Mouse (Mus musculus) liver, postnatal 0 days (tissue): ENCODE data around the gene Oasl1. TPM values are rescaled to one million over a fixed set of nuclear protein-coding genes. Genes with fewer than 3 reads are reported as not detected.

Source experiments
- ATAC-seq: fragments of 200-750 bp; cut with Nextera tagmentation; 2 replicates; pipeline ENCODE4 v1.8.0; 2017; ENCODE audit warnings: mild to moderate bottlenecking, moderate library complexity
- DNase-seq: peaks from one replicate; pipeline ENCODE4 v3.0.0-alpha.2; 2016
- H3K27ac ChIP-seq: fragments of 300-500 bp; sonication (generic); 2 replicates; pipeline ENCODE4 v1.5.1; 2014; ENCODE audit warnings: antibody characterized with exemption, moderate library complexity, mild to moderate bottlenecking, low read depth
- H3K27me3 ChIP-seq: fragments of 300-500 bp; sonication (generic); 2 replicates; pipeline ENCODE4 v1.6.1; 2014; ENCODE audit warnings: low read length, control low read depth, mixed read lengths; ENCODE audit not compliant: insufficient read depth
- H3K36me3 ChIP-seq: fragments of 300-500 bp; sonication (generic); replicated peaks from 2 replicates; pipeline ENCODE4 v1.6.1; 2014; ENCODE audit warnings: mild to moderate bottlenecking, control low read depth, low read length, moderate library complexity, mixed read lengths; ENCODE audit not compliant: insufficient read depth
- H3K4me1 ChIP-seq: fragments of 300-500 bp; sonication (generic); 2 replicates; pipeline ENCODE4 v1.6.1; 2014; ENCODE audit warnings: antibody characterized with exemption, mild to moderate bottlenecking, control low read depth; ENCODE audit not compliant: insufficient read depth
- H3K4me2 ChIP-seq: fragments of 300-500 bp; sonication (generic); 2 replicates; pipeline ENCODE4 v1.6.1; 2014; ENCODE audit warnings: low read depth, mild to moderate bottlenecking, low read length, moderate library complexity, mixed read lengths
- H3K4me3 ChIP-seq: fragments of 300-500 bp; sonication (generic); 2 replicates; pipeline ENCODE4 v1.5.1; 2014; ENCODE audit warnings: low read depth, low read length
- H3K9ac ChIP-seq: fragments of 300-500 bp; sonication (generic); replicated peaks from 2 replicates; pipeline ENCODE4 v1.6.1; 2014; ENCODE audit warnings: mild to moderate bottlenecking, moderate library complexity
- H3K9me3 ChIP-seq: fragments of 300-500 bp; sonication (generic); 2 replicates; pipeline ENCODE4 v1.6.1; 2016; ENCODE audit warnings: mild to moderate bottlenecking, control low read depth, low read length, mixed read lengths
- CTCF ChIP-seq: sonication (generic); IDR thresholded peaks from 2 replicates; pipeline ENCODE4 v1.5.1; 2016; ENCODE audit warnings: antibody characterized with exemption, low read depth
- EP300 ChIP-seq: IDR thresholded peaks from 2 replicates; pipeline ENCODE4 v1.6.1; 2016; ENCODE audit warnings: antibody characterized with exemption, low read depth, mild to moderate bottlenecking
- WGBS: fragments of 180-500 bp; shearing (Covaris S2); extraction: QIAGEN DNeasy Blood & Tissue Kit; methylation state at CpG from one replicate; pipeline ENCODE4 v1.1.7; 2014; ENCODE audit not compliant: insufficient replicate concordance; 5-methylcytosine and 5-hydroxymethylcytosine counted together
- polyA plus RNA-seq: library from polyadenylated mRNA; unstranded; fragments of >200 nt; fragmentation: Nextera tagmentation; extraction: Ambion mirVana; gene quantifications from 2 replicates; pipeline ENCODE4 v1.2.1, GENCODE M21; 2015

Oasl1 gene
- polyA plus RNA-seq, 1 experiment from 2014 or later = 2.2 TPM

- no peak for DNase-seq
- peaks cover 25% of the 10 kb centered on the region for H3K36me3 ChIP-seq
These were observed 26.3 kb downstream of the Oasl1 start for GRCm38 (mm10) chr5:114949316-114949715.

GRCm38 (mm10) chr5:114949812-114950211, 26.8 kb downstream of the Oasl1 start:
- ATAC-seq = no peak
- DNase-seq = no peak
- Histone ChIP-seq H3K4me3 (no peak overlapping the region), H3K9ac (no peak overlapping the region), H3K27ac (no peak overlapping the region), H3K4me1 (no peaks in the 10 kb centered on the region), H3K9me3 (no peaks in the 10 kb centered on the region), H3K4me2 (no peak overlapping the region), H3K27me3 (no peaks in the 10 kb centered on the region), H3K36me3 (peaks cover 25% of the 10 kb centered on the region)
- no peak for TF ChIP-seq EP300
- TF ChIP-seq CTCF = no peak
- 83% methylated on average over 9 of the region's 9 CpGs for WGBS

More at GRCm38 (mm10) chr5:114949316-114949715, 26.3 kb downstream of the Oasl1 start:
- Histone ChIP-seq H3K27me3 (no peaks in the 10 kb centered on the region), H3K4me3 (no peak overlapping the region), H3K4me1 (no peaks in the 10 kb centered on the region), H3K9me3 (no peaks in the 10 kb centered on the region), H3K9ac (no peak overlapping the region), H3K4me2 (no peak overlapping the region), H3K27ac (no peak overlapping the region; the same call in 1 of the 2 replicates)
- 56% methylated on average over 5 of the region's 5 CpGs for WGBS
- no peak for TF ChIP-seq EP300
- TF ChIP-seq CTCF = no peak
- ATAC-seq = no peak

GRCm38 (mm10) chr5:114950669-114951068, 27.6 kb downstream of the Oasl1 start:
- DNase-seq = no peak
- Histone ChIP-seq H3K9ac (no peak overlapping the region), H3K9me3 (no peaks in the 10 kb centered on the region), H3K27ac (no peak overlapping the region), H3K27me3 (no peaks in the 10 kb centered on the region), H3K36me3 (peaks cover 24% of the 10 kb centered on the region), H3K4me1 (no peaks in the 10 kb centered on the region), H3K4me2 (no peak overlapping the region), H3K4me3 (no peak overlapping the region)
- 63% methylated on average over 12 of the region's 12 CpGs for WGBS
- no peak for ATAC-seq
- TF ChIP-seq CTCF = no peak
- no peak for TF ChIP-seq EP300

- 73% methylated on average over 21 of the region's 21 CpGs for WGBS
- DNase-seq (no peak), ATAC-seq (peak; percentile 43)
- Histone ChIP-seq H3K4me1 (no peaks in the 10 kb centered on the region), H3K27ac (peak overlapping the region; percentile 16; the same call in 1 of the 2 replicates), H3K27me3 (no peaks in the 10 kb centered on the region), H3K4me3 (no peak overlapping the region), H3K9me3 (no peaks in the 10 kb centered on the region), H3K36me3 (peaks cover 24% of the 10 kb centered on the region), H3K9ac (no peak overlapping the region), H3K4me2 (no peak overlapping the region)
- TF ChIP-seq CTCF = no peak
- TF ChIP-seq EP300 = no peak
These were observed 28.3 kb downstream of the Oasl1 start for GRCm38 (mm10) chr5:114951279-114951880.

- Histone ChIP-seq H3K4me3 (no peak overlapping the region), H3K36me3 (peaks cover 9% of the 10 kb centered on the region; the same call in 1 of the 2 replicates), H3K4me1 (no peaks in the 10 kb centered on the region), H3K4me2 (no peak overlapping the region), H3K9ac (no peak overlapping the region), H3K27ac (no peak overlapping the region), H3K9me3 (no peaks in the 10 kb centered on the region), H3K27me3 (no peaks in the 10 kb centered on the region)
- no peak for TF ChIP-seq CTCF
- TF ChIP-seq EP300 = no peak
- ATAC-seq (no peak), DNase-seq (no peak)
- WGBS = 80% methylated on average over 14 of the region's 14 CpGs
These were observed 30.3 kb downstream of the Oasl1 start for GRCm38 (mm10) chr5:114953326-114953725.

GRCm38 (mm10) chr5:114958069-114958468, 35.0 kb downstream of the Oasl1 start:
- no peak overlapping the region for H3K9ac ChIP-seq
- no peaks in the 10 kb centered on the region for H3K9me3 ChIP-seq
- no peak for TF ChIP-seq CTCF
- TF ChIP-seq EP300 = no peak
- peaks cover 10% of the 10 kb centered on the region; the same call in 1 of the 2 replicates for H3K36me3 ChIP-seq
- ATAC-seq (no peak), DNase-seq (no peak)
- H3K4me1 ChIP-seq = no peaks in the 10 kb centered on the region
- no peak overlapping the region for H3K4me3 ChIP-seq
- H3K4me2 ChIP-seq = no peak overlapping the region
- 83% methylated on average over 5 of the region's 5 CpGs for WGBS
- H3K27me3 ChIP-seq = no peaks in the 10 kb centered on the region
- H3K27ac ChIP-seq = no peak overlapping the region
